Mouse (Mus musculus) monocyte, adult 2 months (primary cell): ENCODE measurements around the gene Met.
A peak's percentile ranks its signal among the peaks of the same experiment; 100 is the strongest.

Source experiments
- DNase-seq, 2 experiments: peaks; one replicate each; pipeline ENCODE4 v3.0.0; 2022; ENCODE audit warnings: low spot score in 2 of 2, low read depth in 1 of 2

The Met gene

DNA sequence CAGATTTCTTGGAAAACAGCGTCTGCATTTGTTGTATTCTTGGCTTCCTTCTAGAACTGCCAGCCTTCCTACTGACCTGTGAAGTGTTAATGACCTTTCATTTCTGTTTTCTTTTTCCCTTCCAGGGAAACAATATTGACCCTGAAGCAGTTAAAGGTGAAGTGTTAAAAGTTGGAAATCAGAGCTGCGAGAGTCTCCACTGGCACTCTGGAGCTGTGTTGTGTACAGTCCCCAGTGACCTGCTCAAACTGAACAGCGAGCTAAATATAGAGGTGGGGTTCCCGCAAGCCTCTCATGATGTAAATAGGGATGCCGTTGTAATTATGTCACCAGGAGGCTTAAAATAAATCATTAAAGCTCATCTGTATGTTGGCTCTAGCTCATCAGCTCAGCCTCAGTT lies 83.2 kb downstream of the Met start:
- DNase-seq: no peak

DNA sequence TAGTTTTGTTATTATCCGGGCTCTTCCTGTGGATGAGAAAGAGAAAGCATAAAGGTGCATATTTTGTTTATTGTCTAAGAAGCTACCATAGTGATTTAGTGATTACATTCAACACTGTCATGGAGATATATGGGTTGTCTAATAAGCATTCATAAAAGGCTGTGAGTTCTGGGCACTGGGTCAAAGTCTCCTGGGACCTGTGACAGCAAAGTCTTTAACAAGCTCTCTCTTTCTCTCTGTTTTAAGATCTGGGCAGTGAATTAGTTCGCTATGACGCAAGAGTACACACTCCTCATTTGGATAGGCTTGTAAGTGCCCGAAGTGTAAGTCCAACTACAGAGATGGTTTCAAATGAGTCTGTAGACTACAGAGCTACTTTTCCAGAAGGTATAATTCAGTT lies 85.2 kb downstream of the Met start:
- DNase-seq: no peak

DNA sequence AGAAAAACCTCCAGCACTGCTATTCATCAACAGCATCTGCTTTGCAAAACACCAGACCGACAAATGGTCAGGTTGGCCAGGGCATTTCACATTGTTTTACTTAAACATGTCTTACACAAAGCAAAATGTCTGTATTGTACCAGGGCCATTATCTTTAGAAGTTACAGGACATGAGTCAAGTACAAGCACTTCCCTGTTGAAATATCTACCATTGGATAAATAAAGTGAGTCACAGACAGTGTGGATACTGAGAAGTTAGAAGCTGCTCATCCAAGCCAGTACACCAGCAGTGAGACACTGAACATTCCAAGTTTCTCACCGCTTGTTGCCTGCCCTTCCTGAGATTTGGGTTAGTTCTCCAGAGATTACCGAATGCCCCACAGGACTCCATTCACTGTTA lies 86.0 kb downstream of the Met start:
- no peak for DNase-seq

DNA sequence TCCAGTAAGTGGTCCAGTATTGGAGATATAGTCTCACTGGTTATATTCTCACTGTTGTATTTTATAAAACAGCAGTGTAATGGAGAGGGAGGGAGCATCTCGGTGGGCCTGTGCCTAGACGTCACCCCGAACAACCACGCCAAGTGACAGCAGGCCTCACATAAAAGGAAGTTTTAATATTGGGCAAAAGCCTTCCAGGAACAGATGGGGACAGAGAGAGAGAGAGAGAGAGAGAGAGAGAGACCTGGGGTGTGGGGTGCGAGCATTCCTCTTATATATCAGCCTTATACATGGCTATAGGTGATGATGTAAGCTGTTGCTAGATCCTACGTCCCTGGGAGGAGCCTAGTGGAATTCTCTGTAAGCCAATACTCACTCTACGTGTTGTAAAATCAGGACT lies 90.7 kb downstream of the Met start:
- no peak for DNase-seq

DNA sequence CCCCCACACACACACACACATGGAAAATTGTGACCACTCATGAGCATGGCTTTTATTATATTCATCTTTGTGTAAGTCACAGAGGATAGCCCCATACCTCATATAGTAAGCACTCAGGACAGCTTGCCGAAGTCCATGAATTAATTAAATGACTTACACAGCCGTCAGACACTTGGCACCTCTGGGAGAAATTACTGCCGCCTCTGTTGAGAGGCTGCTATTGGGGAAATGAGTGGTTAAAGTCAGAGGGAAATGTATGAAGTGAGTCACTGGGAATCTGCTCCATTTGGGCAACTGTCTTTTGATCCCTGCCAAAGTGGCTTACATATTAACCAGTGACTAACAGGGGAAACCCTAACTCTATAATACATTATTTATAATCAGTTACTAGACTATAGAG lies 91.2 kb downstream of the Met start:
- no peak for DNase-seq

DNA sequence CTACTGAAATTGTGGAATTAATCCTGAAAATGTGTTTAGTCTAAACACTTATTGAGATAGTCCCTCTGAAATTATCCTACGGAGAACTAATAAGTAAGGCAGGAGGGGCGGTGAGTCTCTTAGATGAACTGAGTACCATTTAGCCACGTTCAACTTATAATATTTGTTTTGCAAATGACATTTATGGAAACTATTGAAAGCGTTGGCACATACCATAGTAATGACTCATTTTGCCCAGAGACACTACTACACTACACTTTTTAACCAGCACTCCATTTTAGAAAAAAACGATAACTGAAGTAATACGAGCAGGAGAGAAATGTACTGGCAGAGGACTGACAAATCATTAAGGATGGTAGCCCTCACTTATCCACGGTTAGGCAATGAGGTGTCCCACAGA lies 92.1 kb downstream of the Met start:
- DNase-seq: no peak

DNA sequence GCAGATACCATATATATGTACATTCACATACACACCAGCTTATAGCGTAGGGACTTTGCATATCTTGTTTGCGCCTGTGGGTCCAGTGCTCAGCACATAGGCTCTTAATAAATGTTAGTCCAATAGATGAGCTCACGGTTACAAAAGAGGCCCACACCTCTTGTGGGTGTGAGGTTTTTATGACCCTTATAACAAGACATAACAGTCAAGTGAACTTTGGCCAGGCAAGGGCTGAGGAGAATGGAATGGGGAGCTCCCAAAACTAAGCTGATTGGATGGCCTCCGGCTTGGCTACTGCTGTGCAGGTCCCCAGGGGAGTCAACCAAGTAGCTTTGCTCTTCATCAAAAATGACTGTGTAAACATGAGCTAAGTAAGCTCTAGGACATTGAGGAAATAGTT lies 96.1 kb downstream of the Met start:
- no peak for DNase-seq

DNA sequence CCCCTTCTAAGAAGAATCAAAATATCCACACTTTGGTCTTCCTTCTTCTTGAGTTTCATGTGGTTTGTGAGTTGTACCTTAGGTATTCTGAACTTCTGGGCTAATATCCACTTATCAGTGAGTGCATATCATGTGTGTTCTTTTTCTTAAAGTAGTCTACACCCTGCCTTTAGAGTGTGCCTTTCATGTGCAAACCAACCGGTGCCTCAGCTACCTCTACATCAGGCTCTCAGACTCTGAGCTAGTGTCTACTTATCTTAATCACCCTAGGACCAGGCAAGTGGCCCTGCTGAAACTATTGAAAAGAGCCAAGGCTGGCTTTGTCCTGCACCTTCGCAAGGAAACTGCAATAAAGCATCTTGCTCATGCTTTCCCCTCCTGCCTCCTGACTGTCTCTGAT lies 97.7 kb downstream of the Met start:
- DNase-seq: no peak

DNA sequence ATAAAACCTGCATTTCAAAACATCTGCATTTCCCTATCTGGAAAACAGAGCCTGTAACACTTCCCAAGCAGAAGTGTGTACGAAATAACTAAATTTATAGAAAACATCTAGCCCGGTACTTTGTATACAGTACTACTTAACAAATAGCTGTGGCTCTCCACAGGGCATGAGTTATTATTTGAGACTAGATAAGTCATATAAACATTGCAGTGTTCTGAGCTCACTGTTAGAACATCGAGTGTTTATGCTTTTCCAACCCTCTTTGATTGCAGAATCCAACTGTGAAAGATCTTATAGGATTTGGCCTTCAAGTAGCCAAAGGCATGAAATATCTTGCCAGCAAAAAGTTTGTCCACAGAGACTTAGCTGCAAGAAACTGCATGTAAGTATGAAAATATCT lies 98.3 kb downstream of the Met start:
- DNase-seq: no peak

DNA sequence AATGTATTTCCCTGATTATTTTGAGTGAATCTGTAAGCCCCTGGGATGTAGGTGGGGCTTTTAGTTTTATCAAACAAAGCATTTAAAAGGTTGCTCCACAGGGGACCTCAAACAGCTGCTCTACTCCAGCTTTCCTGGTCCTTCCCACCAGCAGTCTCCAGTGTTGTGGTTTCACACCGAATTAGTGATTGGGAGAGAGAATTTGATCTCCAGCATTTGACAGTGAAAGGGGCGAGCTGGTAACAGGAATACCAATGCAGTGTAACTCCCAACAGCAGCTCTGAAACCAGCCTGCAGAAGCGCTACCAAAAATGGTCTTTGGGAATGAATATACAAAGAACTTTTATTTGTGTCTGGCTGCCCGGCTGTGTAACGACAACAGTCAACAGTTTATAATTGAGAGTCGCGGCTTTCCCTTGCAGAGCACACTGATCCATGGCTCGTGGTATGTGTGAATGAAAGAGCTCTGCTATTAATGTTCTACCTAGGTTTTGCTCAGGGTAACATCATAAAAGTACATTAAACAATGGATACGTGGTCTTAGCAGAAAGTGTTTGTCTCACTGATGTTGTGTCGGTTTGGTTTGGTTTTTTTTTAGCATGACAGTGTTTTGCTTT lies 99.0 kb downstream of the Met start:
- no peak for DNase-seq

DNA sequence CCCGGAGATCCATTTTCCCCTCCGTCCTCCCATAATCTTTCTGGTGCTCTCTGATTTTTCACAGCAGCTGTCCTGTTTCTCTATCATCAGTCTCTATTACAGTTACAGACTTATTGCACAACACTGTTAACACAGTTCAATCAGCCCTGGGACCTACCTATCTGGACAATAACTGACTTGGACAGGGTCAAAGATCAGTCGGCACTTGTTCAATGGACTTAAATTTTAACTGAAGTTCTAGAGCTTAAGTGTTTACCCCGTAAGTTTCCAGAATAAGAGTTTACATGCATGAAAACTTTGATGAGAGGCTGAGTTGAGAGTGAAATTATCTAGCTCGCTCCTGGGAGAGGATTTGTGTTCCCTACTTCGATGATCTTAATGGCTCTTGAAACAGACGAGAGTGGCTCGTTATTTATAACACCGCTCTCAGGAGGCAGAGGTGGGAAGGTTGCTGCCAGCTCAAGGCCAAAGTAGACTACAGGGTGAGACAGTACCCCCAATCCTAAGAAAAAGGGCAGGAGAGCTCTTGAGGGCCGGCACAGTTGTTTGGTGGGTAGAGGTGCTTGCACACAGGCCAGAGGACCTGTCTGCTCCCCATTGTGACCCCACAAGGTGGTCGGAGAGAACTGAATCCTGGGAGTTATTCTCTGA lies 105.2 kb downstream of the Met start:
- no peak for DNase-seq

DNA sequence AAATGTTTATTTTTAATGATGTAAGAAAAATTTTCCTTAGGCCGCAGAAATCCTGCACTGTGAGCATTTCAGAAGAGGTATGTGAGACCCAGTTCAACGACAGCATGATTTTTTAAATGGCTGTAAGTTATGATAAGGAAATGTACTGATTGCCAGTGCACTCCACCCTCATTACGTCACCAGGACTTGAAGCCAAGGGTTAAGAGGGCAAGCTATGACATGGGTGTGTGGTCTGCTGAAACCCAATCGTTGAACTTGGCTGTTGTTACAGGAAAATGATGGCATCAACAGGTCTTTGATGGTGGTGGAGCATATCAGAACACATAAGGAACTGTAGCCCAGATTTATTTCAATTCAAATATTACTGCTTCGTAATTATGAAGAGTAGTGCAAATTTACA lies 109.6 kb downstream of the Met start:
- DNase-seq: no peak

DNA sequence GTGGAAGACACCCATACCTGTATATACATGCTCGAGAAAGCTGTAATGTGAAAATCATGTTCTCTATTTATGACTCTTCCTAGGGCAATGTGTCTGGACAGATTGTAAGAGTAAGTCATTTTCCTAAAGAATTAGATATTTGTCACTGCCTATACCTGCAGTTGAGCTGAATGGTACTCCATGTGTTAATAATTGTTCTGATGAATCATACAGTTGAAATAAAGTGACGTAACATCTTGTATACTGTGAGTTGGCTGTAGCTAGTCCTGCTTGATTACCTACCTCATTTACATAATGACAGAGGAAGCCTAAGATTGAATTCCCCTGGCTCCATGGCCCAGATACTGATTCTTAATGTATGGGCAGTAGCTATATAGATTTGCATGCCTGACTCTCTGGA lies 110.1 kb downstream of the Met start:
- DNase-seq: no peak

DNA sequence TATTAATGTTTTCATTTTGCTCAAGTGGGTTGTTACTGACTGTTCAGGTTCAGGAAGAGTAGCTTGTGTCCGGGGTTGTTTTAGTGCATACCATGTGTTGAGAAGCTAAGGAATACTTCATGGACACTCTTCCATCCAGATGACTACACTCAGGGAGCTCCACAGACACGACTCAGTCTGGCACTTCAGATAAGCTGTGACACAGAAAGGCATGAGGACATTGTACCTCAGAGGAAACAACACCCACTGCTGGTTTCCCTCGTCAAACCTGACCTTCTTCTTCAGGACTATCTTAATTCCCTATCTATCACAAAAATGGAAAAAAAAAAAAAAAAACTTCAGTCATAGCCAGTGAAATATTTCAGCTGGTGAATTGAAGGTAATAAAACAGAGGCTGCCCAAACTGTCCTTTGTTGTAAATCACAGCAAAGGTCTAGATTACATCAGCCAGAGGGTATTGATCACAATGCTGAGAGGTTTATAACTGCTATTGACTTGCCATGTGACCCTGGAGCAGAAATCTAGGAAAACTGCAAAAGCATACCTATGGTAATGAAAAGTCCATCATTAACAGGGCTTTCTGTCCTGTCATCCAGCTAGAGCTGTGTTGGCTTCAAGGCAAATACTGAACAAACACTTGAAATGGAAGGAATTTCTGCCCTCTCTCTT lies 114.6 kb downstream of the Met start:
- DNase-seq: no peak

DNA sequence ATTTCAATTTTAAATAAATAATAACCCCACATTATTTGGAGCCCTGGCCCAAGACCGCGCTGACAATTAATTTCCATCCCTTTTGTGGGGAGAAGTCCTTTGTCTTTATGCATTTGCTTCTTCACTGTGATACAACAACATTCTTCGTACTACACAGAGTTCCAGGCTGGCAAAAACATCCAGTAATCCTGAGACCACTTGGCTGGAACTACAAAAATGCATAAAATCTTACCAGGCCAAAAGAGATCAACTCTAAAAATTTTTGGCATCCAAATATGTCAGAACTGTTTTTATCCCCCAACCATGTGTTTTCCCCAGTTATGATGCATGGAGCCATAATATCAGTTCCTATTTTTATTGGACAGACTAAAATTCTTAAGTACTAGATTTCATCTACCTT lies 116.7 kb downstream of the Met start:
- DNase-seq: no peak

DNA sequence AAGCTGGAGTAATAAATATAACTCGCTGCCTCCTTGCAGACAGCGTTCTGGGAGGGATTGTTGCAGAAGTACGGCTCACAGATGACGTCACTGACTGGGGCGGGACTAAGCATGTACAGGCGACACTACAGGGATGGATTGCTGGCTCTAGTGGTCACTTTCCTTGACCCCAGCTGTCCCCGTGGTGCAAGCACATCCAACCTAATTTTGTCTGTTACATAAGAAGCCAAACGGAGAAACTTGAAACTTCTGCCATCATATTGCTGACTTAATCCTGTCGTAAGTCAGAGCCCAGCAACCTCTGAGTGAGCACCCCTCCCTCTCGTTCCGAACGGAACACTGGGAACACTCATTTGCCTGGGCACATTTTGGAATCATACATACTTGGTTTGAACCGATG lies 120.4 kb downstream of the Met start:
- peak in 1 of 2 experiments; percentile 16 for DNase-seq

DNA sequence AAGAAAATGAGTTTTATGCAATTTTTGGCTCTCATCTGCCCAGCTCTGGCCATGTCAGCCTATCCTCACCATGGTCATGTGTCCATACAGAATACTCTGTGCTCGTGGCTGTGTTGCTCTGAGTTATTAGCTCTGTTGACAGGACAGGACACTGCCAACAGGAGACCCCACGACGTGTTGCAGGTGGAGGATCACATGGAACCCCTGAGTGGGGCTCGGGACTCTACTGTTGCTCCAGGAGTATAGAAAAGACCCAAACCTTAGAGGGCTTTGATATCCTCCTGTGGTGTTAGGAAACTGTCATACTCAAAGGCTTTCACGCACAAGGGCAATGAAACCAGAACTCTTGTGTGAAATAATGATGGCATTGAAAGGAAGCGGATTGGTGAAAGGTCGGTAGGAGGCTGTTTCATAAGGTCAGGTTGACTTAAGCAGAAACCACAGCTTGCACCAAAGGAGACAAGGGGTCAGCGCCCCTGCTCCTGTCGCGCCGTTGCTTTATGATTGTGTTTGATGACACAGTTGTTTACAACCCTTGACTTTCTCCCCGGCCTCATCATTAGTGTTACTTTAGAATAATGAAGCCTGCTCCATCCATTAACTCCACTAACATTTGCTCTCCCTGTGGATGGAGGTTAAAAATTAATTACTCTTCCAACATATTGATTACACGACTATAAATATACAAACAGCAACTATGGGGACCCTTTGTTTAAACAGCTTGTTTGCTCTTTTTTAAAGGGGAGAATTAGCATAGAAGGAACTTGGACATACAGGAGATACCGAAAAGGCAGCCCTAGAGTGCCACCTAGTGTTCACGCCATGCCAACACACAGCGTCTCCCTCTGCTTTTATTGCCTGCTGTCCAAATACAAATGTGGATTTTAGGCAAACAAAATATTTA lies 125.7 kb downstream of the Met start:
- peak; percentile 39 to 62 for DNase-seq

DNA sequence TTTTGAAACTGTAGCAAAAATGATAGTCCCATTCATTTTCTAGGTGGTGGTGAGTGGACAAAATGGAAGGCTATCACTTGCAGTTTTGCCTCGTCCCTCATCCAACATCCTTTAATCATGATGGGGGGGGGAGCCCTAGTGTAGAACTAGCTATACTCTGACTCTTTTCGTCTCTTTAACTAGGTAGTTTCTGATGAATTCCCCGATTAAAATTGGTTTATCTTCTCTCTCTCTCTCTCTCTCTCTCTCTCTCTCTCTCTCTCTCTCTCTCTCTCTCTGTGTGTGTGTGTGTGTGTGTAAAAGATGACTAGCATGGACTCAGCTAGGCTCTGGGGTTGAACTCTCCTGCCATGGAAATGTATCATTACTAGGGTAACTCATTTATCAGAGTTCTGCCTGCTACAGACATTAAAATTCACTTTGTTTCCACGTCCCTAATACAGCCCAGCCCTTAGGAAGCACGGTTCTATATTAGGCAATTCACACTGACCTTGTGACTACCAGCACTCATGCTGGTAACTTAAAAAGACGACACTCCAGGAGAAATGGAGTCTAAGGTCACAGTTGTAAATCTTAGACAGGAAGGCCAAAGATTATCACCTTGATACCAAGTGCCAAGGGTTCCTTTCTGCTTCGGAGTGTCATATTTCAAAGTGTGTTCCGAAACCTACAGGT lies 126.5 kb downstream of the Met start:
- no peak for DNase-seq

DNA sequence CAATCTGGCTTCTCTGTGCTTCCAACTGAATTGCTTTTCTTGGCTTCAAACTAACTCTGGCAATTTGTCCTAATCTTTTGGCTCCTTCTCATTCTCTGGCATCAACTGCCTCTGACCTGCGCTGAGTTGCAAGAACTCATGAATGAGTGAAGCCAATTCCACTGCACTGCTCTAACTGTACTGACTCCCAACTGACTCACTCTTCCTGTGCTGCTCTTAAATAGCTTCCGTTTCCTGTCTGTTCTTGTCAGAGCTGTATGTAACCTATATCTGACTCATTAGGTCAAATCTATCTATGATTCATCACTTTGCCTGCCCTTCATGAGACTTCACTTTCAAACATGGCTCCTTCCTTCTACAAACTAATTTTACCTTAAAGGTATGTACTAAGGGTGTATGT lies 130.4 kb downstream of the Met start:
- DNase-seq: no peak

DNA sequence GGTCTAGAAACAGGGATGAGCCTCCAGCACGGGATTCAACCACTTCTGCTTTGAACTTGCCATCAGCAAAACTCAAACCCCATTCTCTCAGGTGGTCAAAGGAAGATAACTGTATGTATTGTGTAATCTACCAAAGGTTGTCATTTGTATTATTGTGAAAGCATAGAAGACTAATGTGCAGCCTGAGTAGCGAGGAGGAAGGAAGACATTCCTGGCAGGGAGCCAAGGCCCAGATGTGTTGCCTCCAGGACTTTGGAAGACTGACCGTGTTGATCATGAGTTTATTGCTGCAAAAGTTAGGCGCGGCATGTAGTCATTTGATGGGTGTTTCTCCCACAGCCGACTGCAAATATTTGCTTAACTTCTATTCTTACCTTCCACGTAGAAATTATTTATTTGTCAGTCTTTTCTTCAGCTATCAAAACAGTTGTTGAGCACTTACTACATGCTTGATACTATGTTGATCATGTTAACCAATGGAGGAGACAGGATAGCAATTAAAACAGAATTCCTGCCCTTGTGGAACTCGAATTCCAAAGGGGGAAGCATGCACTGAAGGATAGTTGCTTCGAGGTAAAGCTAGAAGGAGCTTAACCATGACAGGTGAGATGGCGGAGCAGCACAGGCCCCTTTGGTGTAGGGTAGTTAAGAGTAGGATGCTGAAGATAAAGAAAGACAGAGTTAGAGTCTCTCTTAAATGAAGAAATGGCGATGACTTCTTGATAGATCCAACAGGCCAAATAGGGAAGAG lies 132.3 kb downstream of the Met start:
- no peak for DNase-seq

DNA sequence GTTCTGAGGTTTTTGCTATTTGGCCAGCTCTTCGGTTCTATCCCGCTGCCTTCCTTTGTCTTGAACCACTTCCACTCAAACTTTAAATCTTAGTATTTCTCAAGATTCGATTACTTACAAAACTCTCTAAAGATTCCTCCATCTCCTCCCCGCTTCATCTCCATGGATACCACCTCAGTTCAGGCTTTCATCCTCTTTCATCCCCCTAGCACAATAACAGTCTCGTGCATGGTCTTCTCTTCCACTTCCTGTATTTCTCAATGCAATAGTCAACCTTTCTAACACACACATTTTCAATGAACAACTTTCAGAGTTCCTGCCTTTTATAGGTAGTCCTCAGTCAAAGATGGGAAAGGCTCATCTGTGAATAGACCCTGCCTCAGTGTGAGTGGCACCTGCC lies 135.8 kb downstream of the Met start:
- no peak for DNase-seq
